Mouse (Mus musculus) NIH3T3 (cell line): Measurements from ENCODE around the gene Magix.
A peak's percentile ranks its signal among the peaks of the same experiment; 100 is the strongest.

Experiments
- DNase-seq: peaks from one replicate; pipeline ENCODE4 v3.0.0-alpha.2; 2012; ENCODE audit warnings: low read depth

The Magix gene

DNA sequence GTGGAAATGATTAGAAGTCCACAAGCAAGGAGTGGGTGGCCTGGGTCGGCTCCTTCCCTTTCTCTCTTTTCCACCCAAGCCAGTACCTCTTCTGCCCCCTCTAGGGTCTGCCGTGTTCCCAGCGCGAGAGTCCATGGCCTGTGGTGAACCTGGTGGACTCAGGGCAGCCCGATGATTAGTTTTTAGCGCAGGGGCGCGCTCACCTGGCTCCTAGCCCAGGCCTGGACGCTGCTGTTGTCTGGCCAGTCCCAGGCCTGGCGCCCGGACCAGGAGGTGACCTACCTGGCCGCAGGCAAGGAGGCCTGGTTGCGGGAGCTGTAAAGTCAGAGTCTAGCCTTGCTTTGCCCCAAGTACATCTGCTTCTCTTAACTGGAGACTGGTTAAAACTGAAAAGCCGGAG is at the start of gene Magix:
Gene Magix, minus strand, starts transcription at position 388 of the 400 bp plus-strand sequence.
- no peak for DNase-seq

DNA sequence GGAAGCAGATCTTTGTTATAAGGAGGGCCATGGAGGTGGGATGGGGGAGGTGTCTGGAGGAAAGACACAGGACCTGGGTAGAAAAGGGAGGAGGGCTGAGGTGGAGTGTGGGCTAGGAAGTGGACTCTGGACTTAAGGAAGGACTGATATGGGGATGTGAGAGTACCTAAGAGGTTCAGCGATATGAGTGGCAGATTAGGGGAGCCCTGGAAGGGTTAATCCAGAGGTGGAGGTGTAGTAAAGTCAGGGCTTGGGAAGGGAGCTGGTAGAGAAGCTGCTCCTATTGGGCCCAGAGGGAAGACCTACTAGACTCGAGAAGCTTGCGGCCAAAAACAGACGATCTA is 47.8 kb upstream of the Magix start:
- DNase-seq: peak; percentile 23

DNA sequence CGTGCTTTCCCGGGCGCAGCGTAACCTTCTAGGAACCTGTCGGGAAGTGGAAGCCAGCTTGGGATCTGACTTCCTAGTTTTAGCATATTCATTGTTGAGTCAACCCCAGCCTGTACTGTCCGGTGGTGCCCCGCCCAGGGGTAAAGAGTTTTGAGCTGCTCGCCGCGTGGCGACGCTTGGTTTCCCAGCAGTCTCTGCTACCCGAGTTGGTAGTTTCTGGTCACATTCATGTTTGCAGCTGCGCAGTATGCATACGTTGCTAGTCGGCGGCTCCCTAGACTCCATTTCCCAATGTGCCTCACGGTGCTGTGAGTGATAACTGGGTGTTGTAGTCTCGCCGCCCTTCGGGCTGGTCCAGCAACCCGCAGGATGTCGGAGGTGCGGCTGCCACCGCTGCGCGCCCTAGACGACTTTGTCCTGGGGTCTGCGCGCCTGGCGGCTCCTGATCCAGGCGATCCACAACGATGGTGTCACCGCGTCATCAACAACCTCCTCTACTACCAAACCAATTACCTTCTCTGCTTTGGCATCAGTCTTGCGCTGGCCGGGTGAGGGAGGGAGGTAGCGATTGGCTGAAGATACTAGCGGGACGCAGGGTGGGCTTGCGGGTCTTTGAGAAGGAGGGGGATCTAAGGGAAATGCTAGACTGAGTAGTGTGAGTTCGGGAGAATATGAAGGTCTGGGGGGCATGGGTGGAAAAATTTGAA is 47.3 kb upstream of the Magix start, which contains the start of gene Praf2:
Gene Praf2, plus strand, starts transcription at position 225 of the 707 bp plus-strand sequence.
- DNase-seq: peak; percentile 92

DNA sequence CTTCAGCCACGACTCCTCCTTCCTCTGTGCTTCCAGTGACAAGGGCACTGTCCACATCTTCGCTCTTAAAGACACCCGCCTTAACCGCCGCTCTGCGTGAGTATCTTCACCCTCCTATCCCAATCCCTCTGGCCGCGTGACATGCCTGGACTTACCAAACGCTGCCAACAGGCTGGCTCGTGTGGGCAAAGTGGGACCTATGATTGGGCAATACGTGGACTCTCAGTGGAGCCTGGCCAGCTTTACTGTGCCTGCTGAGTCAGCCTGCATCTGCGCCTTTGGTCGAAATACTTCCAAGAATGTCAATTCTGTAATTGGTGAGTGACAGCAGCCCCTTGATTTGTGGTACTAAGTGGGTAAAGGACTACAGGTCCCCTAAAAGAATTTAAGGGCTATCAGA is 46.1 kb upstream of the Magix start:
- peak; percentile 53 for DNase-seq

DNA sequence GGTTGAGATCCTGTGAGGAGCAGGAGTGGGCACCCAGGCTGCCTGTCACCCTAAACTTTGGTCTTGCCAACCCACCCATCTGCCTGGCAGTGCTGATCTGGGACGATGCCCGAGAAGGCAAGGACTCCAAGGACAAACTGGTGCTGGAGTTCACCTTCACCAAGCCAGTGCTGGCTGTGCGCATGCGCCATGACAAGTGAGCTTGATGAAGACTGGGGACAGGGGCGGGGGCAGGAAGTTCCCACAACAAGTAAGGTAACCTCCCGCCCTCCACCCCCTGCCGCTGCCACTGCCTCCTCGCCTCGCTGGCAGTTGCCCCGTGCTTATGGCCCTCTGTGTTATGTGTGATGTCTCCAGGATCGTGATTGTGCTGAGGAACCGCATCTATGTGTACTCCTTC is 44.8 kb upstream of the Magix start:
- DNase-seq: no peak

DNA sequence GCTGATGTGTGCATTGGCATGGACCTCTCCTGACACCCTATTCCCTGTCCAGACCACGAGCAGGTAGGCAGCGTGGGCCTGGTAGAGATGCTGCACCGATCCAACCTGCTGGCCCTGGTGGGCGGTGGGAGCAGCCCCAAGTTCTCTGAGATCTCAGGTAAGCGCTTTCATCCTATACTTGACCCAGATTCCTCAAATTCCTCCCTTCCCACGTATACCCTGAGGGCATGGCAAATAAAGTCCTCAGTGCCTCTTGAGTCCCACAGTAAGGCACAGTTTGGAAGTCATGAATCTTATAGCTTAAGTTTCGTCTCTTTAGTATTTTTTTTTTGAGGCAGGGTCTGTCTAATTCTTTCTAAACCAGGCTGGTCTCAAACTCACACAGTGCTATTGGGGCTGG is 43.1 kb upstream of the Magix start:
- no peak for DNase-seq

DNA sequence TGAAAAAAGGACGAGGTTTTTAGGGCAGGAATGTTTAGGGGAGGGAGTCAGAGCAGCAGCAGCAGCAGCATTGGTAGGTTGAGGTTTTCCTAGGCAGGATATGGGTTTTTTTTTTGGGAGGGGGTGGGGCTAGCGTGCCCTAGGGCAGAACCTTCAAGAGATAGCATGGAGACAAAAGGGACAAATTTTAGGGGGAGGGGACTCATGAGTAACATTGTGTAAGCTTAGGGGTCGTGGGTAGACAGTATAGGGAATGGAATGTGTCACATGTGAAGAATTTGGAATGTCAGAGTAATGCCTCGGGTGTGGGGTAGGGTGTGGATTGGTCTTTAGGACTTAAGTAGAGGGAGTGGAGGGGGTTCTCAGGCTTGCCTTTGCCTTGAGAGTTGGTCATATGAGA is 41.6 kb upstream of the Magix start:
- DNase-seq: peak; percentile 31

DNA sequence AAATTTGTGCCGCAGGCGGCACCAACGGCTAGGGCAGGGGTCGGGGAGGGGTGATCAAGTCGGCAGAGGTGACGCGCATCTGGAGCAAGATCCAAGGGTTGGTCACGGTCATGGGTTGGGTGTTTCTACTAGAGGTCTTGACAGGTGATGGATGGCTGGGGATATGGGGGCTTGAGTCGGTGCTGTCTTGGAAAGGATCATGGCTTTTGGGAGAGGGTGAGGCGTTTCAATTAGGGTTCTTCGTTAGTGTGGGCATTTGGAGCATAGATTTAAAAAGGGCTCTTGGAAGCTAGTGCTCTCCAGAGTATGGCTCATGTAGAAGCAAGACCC is 41.2 kb upstream of the Magix start:
- no peak for DNase-seq

DNA sequence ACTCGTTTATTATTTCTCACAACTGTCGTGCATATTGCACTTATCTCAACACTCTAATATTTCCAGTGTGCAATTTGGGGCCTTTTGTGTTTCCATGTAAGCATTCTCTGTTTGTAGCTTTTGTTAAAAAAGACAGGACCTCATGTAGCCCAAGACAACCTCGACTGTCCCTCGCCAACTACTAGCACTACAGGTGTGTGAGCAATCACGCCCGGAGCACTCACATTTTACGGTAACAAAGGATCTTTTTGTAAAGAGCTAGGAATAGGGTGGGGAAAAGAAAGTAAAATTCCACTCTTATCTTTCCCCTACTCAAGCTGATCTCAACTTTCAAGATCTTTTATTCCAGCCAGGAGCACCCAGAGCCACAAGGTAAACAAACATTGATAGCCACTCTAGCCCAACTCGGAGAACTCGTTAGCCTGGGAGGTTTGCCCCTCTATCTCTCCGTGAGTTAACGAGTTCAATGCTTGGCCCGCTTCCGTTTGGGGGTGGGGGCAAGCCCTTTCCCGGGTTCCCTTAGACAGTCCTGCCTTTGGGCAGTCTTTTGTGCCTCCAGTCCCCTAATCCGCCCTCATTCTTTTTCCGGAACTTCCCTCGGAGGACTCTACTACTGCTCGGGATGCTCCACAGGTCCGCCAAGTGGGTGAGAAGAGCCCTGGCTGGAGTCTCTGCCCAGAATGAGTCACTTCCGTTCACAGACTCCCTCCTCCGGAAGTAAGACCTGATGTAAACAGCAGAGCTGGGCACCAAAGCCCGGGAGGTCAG is 40.6 kb upstream of the Magix start, which contains the start of gene Gm45208:
Gene Gm45208, plus strand, starts transcription at position 732 of the 768 bp plus-strand sequence.
- peak; percentile 79 for DNase-seq

DNA sequence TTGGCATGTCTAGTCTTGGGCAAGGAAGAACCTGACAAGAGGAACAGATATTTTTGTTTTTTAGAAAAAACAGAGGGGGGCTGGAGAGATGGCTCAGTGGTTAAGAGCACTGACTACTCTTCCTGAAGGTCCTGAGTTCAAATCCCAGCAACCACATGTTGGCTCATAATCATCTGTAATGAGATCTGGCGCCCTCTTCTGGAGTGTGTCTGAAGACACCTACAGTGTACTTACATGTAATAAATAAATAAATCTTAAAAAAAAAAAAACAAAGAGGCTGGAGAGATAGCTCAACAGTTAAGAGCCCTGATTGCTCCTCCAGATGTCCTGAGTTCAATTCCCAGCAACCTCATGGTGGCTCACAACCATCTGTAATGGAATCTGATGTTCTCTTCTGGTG is 35.0 kb upstream of the Magix start:
- peak; percentile 43 for DNase-seq

DNA sequence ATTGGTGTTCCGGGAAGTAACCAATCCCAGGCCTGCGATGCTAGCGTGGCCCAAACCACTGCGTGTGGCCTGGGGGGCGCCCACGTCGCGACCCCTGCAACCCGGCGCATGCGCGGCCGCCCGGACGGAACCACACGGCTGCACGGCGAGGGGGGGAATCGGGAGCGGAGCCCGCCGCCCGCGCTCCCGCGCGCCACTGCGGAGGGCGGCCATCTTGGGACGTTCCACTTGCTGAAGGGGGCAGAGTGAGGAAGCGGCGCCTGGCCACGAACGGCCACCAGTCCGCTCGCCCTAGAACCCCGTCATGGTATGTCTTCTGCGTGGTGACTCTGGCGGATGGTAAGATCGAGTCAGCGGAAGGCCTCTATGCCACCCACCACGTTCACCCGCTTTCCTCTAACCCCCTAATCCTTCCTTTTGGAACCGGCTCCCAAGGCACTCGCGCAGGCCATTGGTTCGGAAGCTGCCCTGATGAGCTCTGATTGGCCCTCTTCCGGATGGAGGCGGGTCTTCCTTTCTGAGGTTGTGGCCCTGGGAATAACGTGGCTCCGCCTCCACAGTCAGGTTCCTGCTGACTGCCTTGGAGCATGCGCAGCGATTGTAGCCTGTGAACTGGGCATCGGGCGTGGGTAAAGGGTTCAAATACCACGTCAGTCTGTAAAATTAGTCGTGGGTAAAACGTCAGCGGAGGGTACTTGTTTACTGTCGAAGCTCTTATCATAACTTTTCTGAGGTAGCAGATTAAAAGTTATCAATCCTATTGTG is 33.3 kb upstream of the Magix start, which contains the start of gene Wdr45:
Gene Wdr45, plus strand, starts transcription at position 199 of the 765 bp plus-strand sequence.
- peak; percentile 96 for DNase-seq

DNA sequence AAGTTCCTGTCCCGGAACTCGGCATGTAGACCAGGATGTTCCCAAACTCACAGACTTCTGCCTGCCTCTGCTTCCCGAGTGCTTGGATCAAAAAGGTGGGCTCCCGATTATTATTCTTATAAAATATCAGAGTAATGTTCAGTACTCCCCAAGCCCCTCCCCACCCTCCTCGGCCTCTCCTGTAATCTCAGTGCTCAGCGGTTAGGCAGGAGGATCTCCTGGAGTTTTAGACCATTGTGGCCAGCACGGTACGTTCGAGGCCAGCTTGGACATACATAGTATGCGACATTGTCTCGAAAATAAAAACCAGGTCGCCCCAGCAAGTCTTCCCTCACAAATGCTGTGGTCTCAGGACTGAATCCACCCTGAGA is 32.7 kb upstream of the Magix start:
- peak; percentile 6 for DNase-seq

DNA sequence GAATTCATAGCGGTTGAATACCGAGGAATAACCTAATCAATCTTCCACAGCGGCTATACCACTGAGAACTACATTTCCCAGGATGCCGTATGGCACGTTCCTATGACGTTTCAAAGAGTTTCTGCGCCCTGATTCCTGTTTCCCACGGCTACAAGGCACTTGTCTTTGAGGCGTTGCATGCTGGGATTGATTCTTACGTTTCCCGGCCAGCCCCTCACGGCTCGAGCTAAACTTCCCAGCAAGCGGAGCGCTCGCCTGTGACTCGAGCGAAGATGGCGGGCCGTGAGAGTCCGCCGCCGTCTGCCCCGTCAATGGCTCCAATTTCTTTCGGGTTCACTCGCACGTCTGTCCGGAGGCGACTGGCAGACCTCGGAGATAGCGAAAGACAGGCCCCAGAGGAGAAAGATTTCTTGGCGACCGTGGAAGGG is 15.9 kb upstream of the Magix start, which contains the start of gene Gpkow:
Gene Gpkow, plus strand, starts transcription at position 178 of the 428 bp plus-strand sequence.
- DNase-seq: peak; percentile 91

DNA sequence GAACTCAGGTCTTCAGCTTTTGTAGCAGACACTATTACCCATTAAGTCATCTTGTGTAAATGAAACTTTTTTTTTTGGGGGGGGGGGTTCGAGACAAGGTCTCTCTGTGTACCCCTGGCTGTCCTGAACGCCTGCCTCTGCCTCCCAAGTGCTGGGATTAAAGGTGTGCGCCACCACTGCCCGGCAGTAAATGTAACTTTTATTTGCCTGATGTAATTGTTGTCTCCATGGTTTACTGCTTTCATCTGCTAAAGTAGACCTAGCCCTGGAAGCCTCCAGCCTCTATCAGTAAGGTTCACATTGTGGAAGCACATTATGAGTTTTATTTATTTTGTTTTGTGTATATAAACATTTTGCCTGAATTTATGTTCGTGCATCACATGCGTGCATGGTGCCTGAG is 15.5 kb upstream of the Magix start:
- DNase-seq: no peak

DNA sequence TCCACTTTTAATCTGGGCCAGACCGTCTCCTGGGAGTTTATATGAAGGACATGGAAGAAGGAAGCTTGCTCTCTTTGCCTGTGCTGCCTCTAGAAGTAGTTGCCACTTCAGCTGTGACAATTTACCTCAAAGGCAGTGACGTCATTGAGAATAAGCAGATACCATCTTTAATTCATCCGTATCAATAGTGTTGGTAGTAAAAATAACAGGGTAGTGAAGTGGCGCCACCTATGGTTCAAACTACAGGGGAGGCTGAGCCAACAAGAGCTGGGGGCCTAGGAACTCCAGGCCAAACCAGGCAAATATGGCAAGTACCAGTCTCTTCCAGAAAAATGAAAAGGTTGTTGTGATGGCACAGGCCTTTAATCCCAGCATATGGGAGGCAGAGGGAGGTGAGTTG is 11.8 kb upstream of the Magix start:
- DNase-seq: peak; percentile 62

DNA sequence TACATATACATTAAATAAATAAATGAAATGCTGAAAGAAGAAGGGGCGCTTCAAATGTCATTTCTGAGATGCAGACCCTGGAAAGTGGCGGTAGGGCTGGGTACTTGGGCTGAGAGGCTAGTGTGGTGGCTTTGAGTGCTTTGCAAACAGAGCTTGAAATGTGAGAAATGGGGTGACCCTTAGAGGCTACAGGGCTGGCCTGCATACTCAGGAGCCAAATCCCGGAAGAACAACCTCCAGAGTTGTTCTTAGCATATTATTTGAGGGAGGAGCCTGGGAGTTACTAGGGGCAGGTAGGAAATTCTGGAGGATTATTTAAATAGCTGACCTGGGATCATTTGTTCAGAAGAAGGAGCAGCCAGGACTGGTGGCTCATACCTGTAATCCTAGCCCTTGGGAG is 9.4 kb upstream of the Magix start:
- DNase-seq: no peak

DNA sequence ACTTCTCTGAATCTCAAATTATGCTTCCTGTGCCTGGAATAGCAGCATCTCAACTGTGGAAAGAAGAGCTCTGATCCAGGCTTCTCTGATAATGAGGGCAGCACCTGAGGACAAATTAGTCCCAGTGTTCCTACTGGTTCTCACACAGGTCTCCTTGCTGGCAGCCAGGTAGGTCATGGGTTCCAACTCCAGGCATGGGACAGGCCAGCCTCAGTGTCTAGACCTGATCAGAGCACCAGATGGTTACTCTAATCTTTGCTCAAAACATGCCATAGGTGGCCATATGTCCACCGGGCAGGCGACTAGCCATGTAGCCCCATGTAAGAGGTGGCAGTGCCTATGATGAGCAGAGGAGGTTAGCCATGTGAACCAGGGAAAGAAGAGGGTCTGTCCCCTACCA is 7.3 kb upstream of the Magix start:
- no peak for DNase-seq

DNA sequence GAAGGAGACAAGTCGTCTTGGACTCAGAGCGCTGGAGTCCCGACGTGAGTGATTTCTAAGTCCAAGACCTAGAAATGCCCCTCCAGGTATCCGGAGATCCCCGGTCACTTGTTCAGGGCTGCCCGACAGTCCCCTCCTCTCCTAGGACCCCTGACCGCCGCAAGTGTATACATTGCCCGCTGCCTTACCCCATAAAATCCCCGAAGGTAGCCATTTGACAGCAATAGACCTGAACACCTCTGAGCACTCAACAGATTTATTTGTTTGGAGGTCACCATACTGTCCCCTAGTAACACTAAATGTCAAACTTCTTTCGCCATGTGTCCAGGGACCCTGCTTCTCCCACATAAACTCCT is 1.0 kb downstream of the Magix start:
- DNase-seq: no peak

DNA sequence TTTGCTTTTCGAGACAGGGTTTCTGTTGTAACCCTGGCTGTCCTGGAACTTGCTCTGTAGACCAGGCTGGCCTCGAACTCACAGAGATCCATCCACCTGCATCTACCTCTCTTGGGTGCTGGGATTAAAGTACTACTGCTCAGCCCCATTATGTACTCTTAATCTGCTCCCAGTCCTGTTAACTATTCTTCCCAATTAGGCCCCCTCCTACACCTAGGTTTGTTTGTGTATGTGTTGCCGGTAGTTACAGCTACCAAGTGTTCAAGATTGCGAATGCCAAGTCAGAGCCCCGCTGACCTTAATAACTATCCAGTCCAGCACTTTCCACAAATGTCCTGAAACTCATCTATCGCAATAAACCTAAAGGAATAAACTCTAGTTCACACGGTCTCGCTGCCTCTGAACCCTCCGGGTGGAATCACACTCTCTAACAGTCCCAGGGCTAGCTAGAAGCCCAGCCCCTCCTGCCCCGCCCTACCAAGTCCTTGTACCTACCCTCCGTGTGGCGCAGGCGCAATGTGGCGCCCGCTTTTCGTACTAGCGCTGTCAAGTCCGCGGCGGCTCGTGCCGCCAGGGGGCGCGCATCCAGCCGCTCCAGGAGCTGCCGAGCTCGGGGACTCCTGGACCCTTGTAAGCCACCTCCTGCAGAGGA is 1.5 kb downstream of the Magix start:
- peak; percentile 95 for DNase-seq

DNA sequence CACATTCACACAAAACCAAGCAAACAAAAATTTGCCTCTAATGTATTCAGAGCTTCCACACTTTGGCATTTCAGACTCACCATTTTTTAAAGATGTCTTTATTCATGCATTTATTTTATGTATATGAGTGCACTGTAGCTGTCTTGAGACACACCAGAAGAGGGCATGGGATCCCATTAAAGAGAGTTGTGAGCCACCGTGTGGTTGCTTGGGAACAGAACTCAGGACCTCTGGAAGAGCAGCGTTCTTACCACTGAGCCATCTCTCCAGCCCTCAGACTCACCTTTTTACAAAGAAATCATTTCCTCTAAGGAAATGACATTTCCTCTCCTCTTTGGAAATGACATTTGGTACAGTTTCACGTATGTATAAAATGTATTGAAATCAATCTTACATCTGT is 2.1 kb downstream of the Magix start:
- peak; percentile 22 for DNase-seq

DNA sequence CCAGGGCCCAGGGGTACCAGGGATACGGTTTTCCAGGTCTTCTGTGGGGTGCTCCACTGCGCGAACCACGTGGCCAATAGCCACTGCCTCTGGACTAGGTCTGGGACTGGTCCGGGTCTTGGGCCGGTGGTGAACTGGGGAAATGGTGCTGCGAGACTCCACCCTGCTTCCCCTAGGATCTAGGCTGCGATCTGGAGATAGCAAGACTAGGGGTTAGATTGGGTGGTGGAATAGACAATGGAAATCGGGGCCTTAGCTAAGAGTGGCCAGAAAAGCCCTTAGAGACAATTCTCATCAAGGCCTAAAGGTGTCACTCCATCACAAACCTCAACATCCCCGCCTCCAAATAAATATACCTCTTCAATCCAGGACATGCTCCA is 6.1 kb downstream of the Magix start:
- no peak for DNase-seq

DNA sequence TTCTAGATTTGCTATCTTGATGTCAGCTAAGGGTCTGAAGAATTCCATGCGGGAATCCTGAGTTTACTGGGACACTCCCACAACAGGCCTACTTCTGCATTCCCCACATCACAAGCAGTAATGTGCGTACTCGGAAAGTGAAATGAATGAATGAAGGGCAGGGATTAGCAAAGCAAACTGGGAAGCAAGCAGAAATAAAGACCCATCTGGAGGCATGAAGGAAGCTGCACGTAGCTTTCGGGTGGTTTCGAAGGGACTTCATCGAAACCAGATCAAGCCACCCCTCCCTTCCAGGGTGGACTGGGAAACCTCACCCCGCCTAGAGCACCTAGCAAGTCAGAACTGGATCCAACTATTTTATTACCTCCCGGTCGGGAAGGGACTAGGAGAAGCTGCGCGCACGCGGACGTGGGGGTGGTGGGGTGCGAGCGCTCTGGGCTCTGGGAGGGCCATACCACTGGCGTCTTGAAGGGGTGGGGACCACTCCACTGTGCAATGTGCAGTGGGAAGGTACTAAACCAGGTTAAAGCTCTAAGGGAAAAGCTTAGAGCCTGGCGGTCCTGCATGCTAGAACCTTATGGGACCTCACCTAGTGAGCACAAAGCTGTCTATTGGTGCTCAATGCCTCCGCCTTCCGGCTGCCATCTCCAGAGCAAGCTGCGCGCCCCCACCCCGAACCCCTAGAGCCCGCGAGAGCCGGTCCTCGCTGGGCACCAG is 6.6 kb downstream of the Magix start:
- DNase-seq: no peak
